ENCODE assay signal across 10 mouse cellular contexts in the genomic region with DNA sequence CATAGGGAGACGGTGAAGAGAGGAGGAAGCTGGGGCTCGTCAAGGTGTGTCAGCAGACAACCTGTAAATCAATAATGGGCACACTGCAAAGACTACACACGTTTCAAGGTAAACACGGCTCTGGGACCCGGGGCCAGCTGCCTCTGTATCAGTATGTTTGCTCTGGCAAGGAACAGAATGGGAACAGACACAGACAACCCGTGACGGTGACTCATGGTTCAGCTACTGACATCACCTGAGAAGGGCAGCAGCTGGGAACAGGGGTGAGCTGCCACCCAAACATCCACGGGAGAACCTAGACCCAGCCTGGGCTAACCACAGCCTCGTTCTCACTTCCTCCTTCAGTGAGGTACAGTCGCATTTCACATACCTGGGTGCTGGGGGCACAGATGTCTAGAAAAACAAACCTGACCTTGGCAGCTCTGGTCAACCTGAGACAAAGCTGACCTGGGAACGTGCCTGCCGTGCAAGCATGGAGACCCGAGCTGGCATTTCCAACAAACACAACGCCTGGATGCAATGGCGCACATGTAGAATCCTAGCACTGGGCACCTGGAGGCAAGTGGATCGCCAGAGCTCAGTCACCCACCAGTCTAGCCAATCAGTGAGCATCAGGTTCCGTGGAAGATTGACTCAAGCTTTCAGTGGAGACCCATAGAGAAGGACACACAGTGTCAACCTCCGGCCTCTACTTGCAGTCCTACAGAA. TPM values are rescaled to one million over a fixed set of nuclear protein-coding genes. Genes with fewer than 3 reads are reported as not detected.
DNase-seq lines count a peak whose midpoint lies in the region; ATAC-seq and TF ChIP-seq lines count a peak whose summit lies in the region.
"Had no signal": no experiment of that assay in that cellular context is flagged by ENCODE, and none has a peak within 500 bp of the region (broad histone marks: within the 10 kb centered on the region; RNA-seq: fewer than 3 reads in every experiment).

No protein-coding gene starts in this region.

- H3K9ac ChIP-seq in lung, postnatal 0 days (replicated peaks; ENCODE audit: low read depth), result no peak overlapping the region
- no peak overlapping the region for H3K9ac ChIP-seq in hindbrain, embryonic 13.5 days
- no peak overlapping the region for H3K9ac ChIP-seq in forebrain, embryonic 16.5 days (replicated peaks; ENCODE audit: low read depth, low read length)
- H3K9ac ChIP-seq: heart, embryonic 15.5 days had no signal

- no peaks in the 10 kb centered on the region for H3K9me3 ChIP-seq in lung, postnatal 0 days (ENCODE audit: low read length)
- no peaks in the 10 kb centered on the region for H3K9me3 ChIP-seq in hindbrain, embryonic 13.5 days
- no peaks in the 10 kb centered on the region for H3K9me3 ChIP-seq in forebrain, embryonic 16.5 days (ENCODE audit: control insufficient read depth, low read length)
- H3K9me3 ChIP-seq: heart, embryonic 15.5 days had no signal

- no peak for ATAC-seq in lung, postnatal 0 days
- no peak for ATAC-seq in hindbrain, embryonic 13.5 days (ENCODE audit: low FRiP score)
- no peak for ATAC-seq in forebrain, embryonic 16.5 days

- TF ChIP-seq EP300 in lung, postnatal 0 days (IDR thresholded peaks at IDR 0.05), result no peak

- WGBS in lung, postnatal 0 days, result 55% methylated on average over 18 of the region's 18 CpGs
- 42% methylated on average over 18 of the region's 18 CpGs for WGBS in kidney, adult 2 months
- WGBS in hindbrain, embryonic 13.5 days, result 91% methylated on average over 18 of the region's 18 CpGs
- WGBS in forebrain, embryonic 16.5 days, result 86% methylated on average over 18 of the region's 18 CpGs

- no peaks in the 10 kb centered on the region for H3K27me3 ChIP-seq in lung, postnatal 0 days (replicated peaks; ENCODE audit: insufficient read depth, low read length)
- no peaks in the 10 kb centered on the region for H3K27me3 ChIP-seq in kidney, adult 2 months (replicated peaks; ENCODE audit: control insufficient read depth, insufficient read depth, low read length)
- no peaks in the 10 kb centered on the region for H3K27me3 ChIP-seq in hindbrain, embryonic 13.5 days
- H3K27me3 ChIP-seq in forebrain, embryonic 16.5 days (replicated peaks; ENCODE audit: control insufficient read depth, insufficient read depth, low read length), result no peaks in the 10 kb centered on the region
- H3K27me3 ChIP-seq: heart, embryonic 15.5 days had no signal

- H3K4me3 ChIP-seq in lung, postnatal 0 days (ENCODE audit: low read depth, low read length), result no peak overlapping the region
- peak overlapping the region; percentile 12 for H3K4me3 ChIP-seq in kidney, adult 2 months (ENCODE audit: insufficient read depth, low read depth, low read length)
- no peak overlapping the region for H3K4me3 ChIP-seq in hindbrain, embryonic 13.5 days
- H3K4me3 ChIP-seq in forebrain, embryonic 16.5 days (replicated peaks; ENCODE audit: low read length), result no peak overlapping the region
- H3K4me3 ChIP-seq: heart, embryonic 15.5 days had no signal

- TF ChIP-seq CTCF in lung, postnatal 0 days (IDR thresholded peaks at IDR 0.05), result no peak
- TF ChIP-seq CTCF in kidney, adult 2 months (conservative IDR thresholded peaks at IDR 0.05; ENCODE audit: insufficient read depth, insufficient read length, low read depth, low read length), result no peak

- H3K36me3 ChIP-seq in lung, postnatal 0 days (ENCODE audit: insufficient read depth, low read length), result no peaks in the 10 kb centered on the region
- no peaks in the 10 kb centered on the region for H3K36me3 ChIP-seq in kidney, adult 2 months (ENCODE audit: control insufficient read depth, insufficient read depth, low read length)
- H3K36me3 ChIP-seq in hindbrain, embryonic 13.5 days, result no peaks in the 10 kb centered on the region
- no peaks in the 10 kb centered on the region for H3K36me3 ChIP-seq in forebrain, embryonic 16.5 days (ENCODE audit: control insufficient read depth, insufficient read depth)
- H3K36me3 ChIP-seq: heart, embryonic 15.5 days had no signal

- no peak for TF ChIP-seq POLR2A in kidney, adult 2 months (IDR thresholded peaks at IDR 0.05; ENCODE audit: low read depth, low read length)

- H3K4me1 ChIP-seq in lung, postnatal 0 days (ENCODE audit: insufficient read depth, low read depth, low read length), result peaks cover 5% of the 10 kb centered on the region; the same call in 1 of the 2 replicates
- peaks cover 13% of the 10 kb centered on the region for H3K4me1 ChIP-seq in kidney, adult 2 months (ENCODE audit: control insufficient read depth, insufficient read depth, low read length)
- no peaks in the 10 kb centered on the region for H3K4me1 ChIP-seq in hindbrain, embryonic 13.5 days (replicated peaks)
- H3K4me1 ChIP-seq in forebrain, embryonic 16.5 days (replicated peaks; ENCODE audit: control insufficient read depth, insufficient read depth, low read length), result no peaks in the 10 kb centered on the region

- H3K27ac ChIP-seq in lung, postnatal 0 days (ENCODE audit: low read length), result no peak overlapping the region
- H3K27ac ChIP-seq in kidney, adult 2 months (ENCODE audit: insufficient read depth, low read depth, low read length), result peak overlapping the region; percentile 99
- no peak overlapping the region for H3K27ac ChIP-seq in hindbrain, embryonic 13.5 days
- H3K27ac ChIP-seq in forebrain, embryonic 16.5 days (ENCODE audit: low read length), result no peak overlapping the region
- H3K27ac ChIP-seq: heart, embryonic 15.5 days; macrophage had no signal

- H3K4me2 ChIP-seq in lung, postnatal 0 days (replicated peaks; ENCODE audit: low read depth, low read length), result no peak overlapping the region
- no peak overlapping the region for H3K4me2 ChIP-seq in hindbrain, embryonic 13.5 days
- H3K4me2 ChIP-seq in forebrain, embryonic 16.5 days (ENCODE audit: low read length), result no peak overlapping the region
- H3K4me2 ChIP-seq: heart, embryonic 15.5 days had no signal

- DNase-seq in lung, postnatal 0 days (ENCODE audit: low spot score), result peak; percentile 12
- no peak for DNase-seq in lung, postnatal 25 days (ENCODE audit: low spot score)
- DNase-seq in kidney, adult 2 months, result peak; percentile 74
- peak; percentile 30 to 95 for DNase-seq in natural killer cell, adult 2 months (ENCODE audit: low spot score in 2 of 2)
- DNase-seq in embryo, embryonic 10 days (ENCODE audit: low spot score), result no peak
- DNase-seq in right cerebral cortex, postnatal 14 days, result no peak

RNA-seq across cellular contexts. Expression of a gene that starts 22.0 kb away (rescaled TPM):
- polyA plus RNA-seq in lung, postnatal 0 days (2015; fragmentation: Nextera tagmentation; extraction: Ambion mirVana), result 2.3 and 2.4 TPM in 2 replicates
- 10.2 and 15.0 TPM in 2 replicates for polyA plus RNA-seq in kidney, adult 2 months (2012; rRNA removed)
- polyA plus RNA-seq in hindbrain, embryonic 13.5 days (2015; fragmentation: Nextera tagmentation; extraction: Ambion mirVana), result 3.2 and 3.3 TPM in 2 replicates
- 2.5 and 3.3 TPM in 2 replicates for polyA plus RNA-seq in forebrain, embryonic 16.5 days (2015; fragmentation: Nextera tagmentation; extraction: Ambion mirVana)

RNA-seq across cellular contexts. Expression of a gene that starts 30.2 kb away (rescaled TPM):
- 8.6 and 8.9 TPM in 2 replicates for polyA plus RNA-seq in lung, postnatal 0 days (2015; fragmentation: Nextera tagmentation; extraction: Ambion mirVana)
- 14.4 TPM in 2 replicates for polyA plus RNA-seq in kidney, adult 2 months (2012; rRNA removed)
- 13.5 and 13.9 TPM in 2 replicates for polyA plus RNA-seq in hindbrain, embryonic 13.5 days (2015; fragmentation: Nextera tagmentation; extraction: Ambion mirVana)
- 14.4 and 17.8 TPM in 2 replicates for polyA plus RNA-seq in forebrain, embryonic 16.5 days (2015; fragmentation: Nextera tagmentation; extraction: Ambion mirVana)

Comparison
In these comparisons a context has a peak if more than half of its experiments do, and no peak if none do; other contexts are left out.
1. DNase-seq: peak in lung, postnatal 0 days (single experiment), kidney, adult 2 months (single experiment) and natural killer cell, adult 2 months (2 of 2); none in lung, postnatal 25 days (single experiment), embryo, embryonic 10 days (single experiment) and right cerebral cortex, postnatal 14 days (single experiment).